Mouse (Mus musculus) frontal cortex, postnatal 14 days (tissue): ENCODE measurements around the gene Ferd3l.

ENCODE experiments used
- DNase-seq, 2 experiments: peaks; one replicate each; pipeline ENCODE4 v3.0.0; 2022; ENCODE audit warnings: low spot score in 2 of 2

The Ferd3l gene

GRCm38 (mm10) chr12:33965661-33966360, 37.6 kb downstream of the Ferd3l start:
- no peak for DNase-seq

- DNase-seq = no peak
These were observed 38.5 kb downstream of the Ferd3l start for GRCm38 (mm10) chr12:33966490-33967415.

DNA sequence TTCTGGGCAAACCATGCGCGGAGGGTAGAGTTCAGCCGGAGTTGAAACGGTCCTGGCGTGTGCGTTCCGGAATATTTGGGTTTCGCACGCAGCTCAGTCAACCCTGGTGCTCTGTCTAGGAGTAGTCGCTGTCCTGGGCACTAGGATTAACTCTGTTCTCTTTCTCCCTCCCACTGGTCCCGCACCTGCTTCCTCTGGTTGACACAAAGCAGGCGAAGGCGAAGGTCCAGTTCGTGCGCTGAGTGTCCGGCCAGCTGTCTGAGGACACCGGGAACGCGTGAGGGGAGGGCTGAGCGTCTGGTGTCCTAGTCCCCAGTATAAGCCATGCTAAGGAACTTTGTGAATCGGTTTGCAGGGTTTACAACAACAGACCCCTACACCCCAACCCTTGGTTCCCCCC, 39.3 kb downstream of the Ferd3l start:
- DNase-seq = no peak

GRCm38 (mm10) chr12:33968041-33968897, 40.0 kb downstream of the Ferd3l start:
- DNase-seq = no peak

DNA sequence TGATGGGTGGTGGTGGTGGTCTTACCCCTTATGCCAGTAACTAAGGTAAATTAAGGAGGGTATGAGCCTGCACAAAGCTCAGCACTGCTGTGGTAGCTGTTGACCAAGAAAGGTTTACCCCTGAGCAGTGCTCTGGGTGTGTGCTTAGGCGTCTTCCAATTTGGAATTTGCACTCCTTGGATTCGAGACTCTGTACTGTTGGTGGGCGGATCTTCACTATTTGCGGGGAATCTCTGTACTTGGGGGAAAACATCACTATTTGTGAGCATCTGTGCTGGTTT, 40.6 kb downstream of the Ferd3l start:
- no peak for DNase-seq
